Mouse (Mus musculus) CH12.LX (cell line): ENCODE results near the gene Efhd2.

Experiments used
- CTCF ChIP-seq, 2 experiments: IDR thresholded peaks in 1 of 2; conservative IDR thresholded peaks in 1 of 2; 2 replicates each; pipeline ENCODE4 v1.5.1; 2011 to 2012; ENCODE audit warnings: low read depth in 2 of 2, low read length in 2 of 2, improper control_type of control experiment in 1 of 2, inconsistent platforms in 1 of 2, mild to moderate bottlenecking in 1 of 2, moderate library complexity in 1 of 2
- ELF1 ChIP-seq: IDR thresholded peaks from 2 replicates; pipeline ENCODE4 v1.6.1; 2014; ENCODE audit warnings: low read depth, mild to moderate bottlenecking, inconsistent platforms, low read length, improper control_type of control experiment
- MXI1 ChIP-seq: IDR thresholded peaks from 2 replicates; pipeline ENCODE4 v1.6.1; 2011; ENCODE audit warnings: mild to moderate bottlenecking, low read depth, low read length, improper control_type of control experiment
- MYC ChIP-seq: IDR thresholded peaks from 2 replicates; pipeline ENCODE4 v1.6.1; 2011; ENCODE audit warnings: low read depth, mild to moderate bottlenecking, improper control_type of control experiment, low read length
- POLR2A ChIP-seq: IDR thresholded peaks from 2 replicates; pipeline ENCODE4 v1.6.1; 2011; ENCODE audit warnings: low read depth, mild to moderate bottlenecking, improper control_type of control experiment, low read length
- RCOR1 ChIP-seq: conservative IDR thresholded peaks from 2 replicates; pipeline ENCODE4 v1.6.1; 2012; ENCODE audit warnings: low read depth, mild to moderate bottlenecking, inconsistent platforms, low read length, improper control_type of control experiment
- TBP ChIP-seq: conservative IDR thresholded peaks from 2 replicates; pipeline ENCODE4 v1.6.1; 2011; ENCODE audit warnings: low read depth, low read length, improper control_type of control experiment
- USF1 ChIP-seq: IDR thresholded peaks from 2 replicates; pipeline ENCODE4 v1.6.1; 2014; ENCODE audit warnings: low read depth, mild to moderate bottlenecking, inconsistent platforms, low read length, improper control_type of control experiment
- USF2 ChIP-seq: conservative IDR thresholded peaks from 2 replicates; pipeline ENCODE4 v1.6.1; 2011; ENCODE audit warnings: low read depth, low read length, improper control_type of control experiment
- ZC3H11A ChIP-seq: IDR thresholded peaks from 2 replicates; pipeline ENCODE4 v1.6.1; 2012; ENCODE audit warnings: low read depth, mild to moderate bottlenecking, inconsistent platforms, low read length, improper control_type of control experiment
- ZNF384 ChIP-seq: IDR thresholded peaks from 2 replicates; pipeline ENCODE4 v1.6.1; 2012; ENCODE audit warnings: low read depth, low read length, improper control_type of control experiment, inconsistent platforms

- TF ChIP-seq CTCF (conservative IDR thresholded peaks at IDR 0.05 in 1 of 2, IDR thresholded peaks at IDR 0.05 in 1 of 2; ENCODE audit: low read depth in 2 of 2, low read length in 2 of 2) (no peak), RCOR1 (no peak), POLR2A (no peak), USF1 (no peak), TBP (no peak), USF2 (no peak), ELF1 (no peak), ZC3H11A (no peak), MYC (no peak), MXI1 (no peak), ZNF384 (no peak)
Measured at GRCm38 (mm10) chr4:141878621-141879020, 3.9 kb upstream of the Efhd2 start.
